9 mouse cellular contexts compared by ENCODE assay signal in genomic region chr9:20812537-20813271, GRCm38 (mm10). TPM values are rescaled to one million over a fixed set of nuclear protein-coding genes. Genes with fewer than 3 reads are reported as not detected.
DNase-seq lines count a peak whose midpoint lies in the region; ATAC-seq and TF ChIP-seq lines count a peak whose summit lies in the region.
"Had no signal": no experiment of that assay in that cellular context is flagged by ENCODE, and none has a peak within 500 bp of the region (broad histone marks: within the 10 kb centered on the region; RNA-seq: fewer than 3 reads in every experiment).

No protein-coding gene starts in this region.

- H3K4me3 ChIP-seq in kidney, postnatal 0 days (replicated peaks; ENCODE audit: low read depth, low read length), result no peak overlapping the region
- no peak overlapping the region for H3K4me3 ChIP-seq in embryonic facial prominence, embryonic 13.5 days
- no peak overlapping the region for H3K4me3 ChIP-seq in hindbrain, embryonic 11.5 days (ENCODE audit: low read depth, low read length)

- no peaks in the 10 kb centered on the region for H3K36me3 ChIP-seq in kidney, postnatal 0 days (ENCODE audit: insufficient read depth, low read length)
- no peaks in the 10 kb centered on the region for H3K36me3 ChIP-seq in embryonic facial prominence, embryonic 13.5 days
- no peaks in the 10 kb centered on the region for H3K36me3 ChIP-seq in hindbrain, embryonic 11.5 days (ENCODE audit: control insufficient read depth, insufficient read depth, low read length)

- H3K9me3 ChIP-seq in kidney, postnatal 0 days (replicated peaks; ENCODE audit: low read length), result no peaks in the 10 kb centered on the region
- no peaks in the 10 kb centered on the region for H3K9me3 ChIP-seq in embryonic facial prominence, embryonic 13.5 days
- H3K9me3 ChIP-seq in hindbrain, embryonic 11.5 days (ENCODE audit: control insufficient read depth, low read length), result no peaks in the 10 kb centered on the region

- peak overlapping the region; percentile 25; the same call in 1 of the 2 replicates for H3K4me2 ChIP-seq in kidney, postnatal 0 days (ENCODE audit: low read length)
- H3K4me2 ChIP-seq in embryonic facial prominence, embryonic 13.5 days, result peak overlapping the region; percentile 42
- no peak overlapping the region for H3K4me2 ChIP-seq in hindbrain, embryonic 11.5 days (replicated peaks; ENCODE audit: low read depth, low read length)

- peak; percentile 37; the same call in 1 of the 2 replicates for ATAC-seq in kidney, postnatal 0 days (replicated peaks; ENCODE audit: low FRiP score, low read depth)
- no peak for ATAC-seq in embryonic facial prominence, embryonic 13.5 days (ENCODE audit: insufficient number of reproducible peaks, insufficient read depth, low FRiP score, low TSS enrichment, low read depth)
- ATAC-seq in hindbrain, embryonic 11.5 days (ENCODE audit: low FRiP score), result peak; percentile 31
- ATAC-seq in cerebellum, adult (ENCODE audit: insufficient number of reproducible peaks, low FRiP score, low TSS enrichment), result no peak

- H3K27ac ChIP-seq in kidney, postnatal 0 days, result no peak overlapping the region
- H3K27ac ChIP-seq in embryonic facial prominence, embryonic 13.5 days, result no peak overlapping the region
- no peak overlapping the region for H3K27ac ChIP-seq in hindbrain, embryonic 11.5 days (ENCODE audit: low read depth, low read length)

- no peak for TF ChIP-seq CTCF in kidney, postnatal 0 days (IDR thresholded peaks at IDR 0.05; ENCODE audit: low read depth)

- intact Hi-C loops in left cerebral cortex, postnatal 14 days (cut with DNase I), result no loop called here

- peak; percentile 63 for DNase-seq in kidney, postnatal 0 days (ENCODE audit: low spot score)
- no peak for DNase-seq in kidney, adult 9 months
- DNase-seq in Muller cell, postnatal 12 days (ENCODE audit: inconsistent ontology term), result peak; percentile 59
- peak; percentile 63 for DNase-seq in hindbrain, embryonic 11.5 days (ENCODE audit: low spot score)
- peak; percentile 11 for DNase-seq in lung, postnatal 36 days
- DNase-seq in left cerebral cortex, postnatal 14 days (ENCODE audit: low spot score in 2 of 2), result no peak

- H3K4me1 ChIP-seq in kidney, postnatal 0 days (replicated peaks; ENCODE audit: insufficient read depth, low read length), result peaks cover 4% of the 10 kb centered on the region; the same call in 1 of the 2 replicates
- peaks cover 14% of the 10 kb centered on the region for H3K4me1 ChIP-seq in embryonic facial prominence, embryonic 13.5 days
- peaks cover 7% of the 10 kb centered on the region for H3K4me1 ChIP-seq in hindbrain, embryonic 11.5 days (replicated peaks; ENCODE audit: control insufficient read depth, insufficient read depth, low read length)

- H3K27me3 ChIP-seq in kidney, postnatal 0 days (ENCODE audit: insufficient read depth, low read length), result no peaks in the 10 kb centered on the region; the same call in 1 of the 2 replicates
- H3K27me3 ChIP-seq in embryonic facial prominence, embryonic 13.5 days, result peaks cover 29% of the 10 kb centered on the region
- H3K27me3 ChIP-seq in hindbrain, embryonic 11.5 days (ENCODE audit: control insufficient read depth, insufficient read depth, low read length), result 0 out of 2 replicates have a peak, but pooled peaks cover 2% of the 10 kb centered on the region

- no peak overlapping the region for H3K9ac ChIP-seq in kidney, postnatal 0 days (ENCODE audit: low read depth, low read length)
- no peak overlapping the region for H3K9ac ChIP-seq in embryonic facial prominence, embryonic 13.5 days
- H3K9ac ChIP-seq in hindbrain, embryonic 11.5 days (ENCODE audit: low read depth, low read length), result no peak overlapping the region

- WGBS in kidney, postnatal 0 days, result 10% methylated on average over 19 of the region's 19 CpGs
- WGBS in embryonic facial prominence, embryonic 13.5 days, result 14% methylated on average over 19 of the region's 19 CpGs
- WGBS in hindbrain, embryonic 11.5 days, result 12% methylated on average over 19 of the region's 19 CpGs

RNA-seq across cellular contexts. Expression of gene Col5a3, which starts 2.2 kb away (rescaled TPM):
- 0.82 and 1.2 TPM in 2 replicates for polyA plus RNA-seq in kidney, postnatal 0 days (2015; fragmentation: Nextera tagmentation; extraction: Ambion mirVana)
- polyA plus RNA-seq in embryonic facial prominence, embryonic 13.5 days (2015; fragmentation: Nextera tagmentation; extraction: Ambion mirVana), result 0.72 and 0.80 TPM in 2 replicates
- 0.32 and 0.66 TPM in 2 replicates for polyA plus RNA-seq in hindbrain, embryonic 11.5 days (2014; fragmentation: Nextera tagmentation; extraction: Ambion mirVana)
- total RNA-seq in left cerebral cortex, postnatal 14 days (2021), result 1 to 10 TPM; 1.8 to 1.9 TPM

RNA-seq across cellular contexts. Expression of gene Rdh8, which starts 5.6 kb away (rescaled TPM):
- polyA plus RNA-seq in kidney, postnatal 0 days (2015; fragmentation: Nextera tagmentation; extraction: Ambion mirVana), result not detected in 2 replicates
- polyA plus RNA-seq in embryonic facial prominence, embryonic 13.5 days (2015; fragmentation: Nextera tagmentation; extraction: Ambion mirVana), result not detected in 2 replicates
- not detected in 2 replicates for polyA plus RNA-seq in hindbrain, embryonic 11.5 days (2014; fragmentation: Nextera tagmentation; extraction: Ambion mirVana)
- total RNA-seq in left cerebral cortex, postnatal 14 days (2021), result not detected
- total RNA-seq: adrenal gland, postnatal 4 days had no signal

RNA-seq across cellular contexts. Expression of gene A230050P20Rik, which starts 55.7 kb away (rescaled TPM):
- polyA plus RNA-seq in kidney, postnatal 0 days (2015; fragmentation: Nextera tagmentation; extraction: Ambion mirVana), result 7.6 and 11.5 TPM in 2 replicates
- 7.5 and 9.1 TPM in 2 replicates for polyA plus RNA-seq in embryonic facial prominence, embryonic 13.5 days (2015; fragmentation: Nextera tagmentation; extraction: Ambion mirVana)
- polyA plus RNA-seq in hindbrain, embryonic 11.5 days (2014; fragmentation: Nextera tagmentation; extraction: Ambion mirVana), result 0.59 and 0.97 TPM in 2 replicates
- total RNA-seq in left cerebral cortex, postnatal 14 days (2021), result 10 to 100 TPM; 54.4 to 57.9 TPM

Comparison
In these comparisons a context has a peak if more than half of its experiments do, and no peak if none do; other contexts are left out.
1. DNase-seq: peak in kidney, postnatal 0 days (single experiment), Muller cell, postnatal 12 days (single experiment), hindbrain, embryonic 11.5 days (single experiment) and lung, postnatal 36 days (single experiment); none in kidney, adult 9 months (single experiment) and left cerebral cortex, postnatal 14 days (0 of 2).
2. ATAC-seq: peak in kidney, postnatal 0 days (single experiment) and hindbrain, embryonic 11.5 days (single experiment); none in embryonic facial prominence, embryonic 13.5 days (single experiment) and cerebellum, adult (single experiment).